Comparison of ENCODE assay signal across 8 mouse cellular contexts in the genomic region with DNA sequence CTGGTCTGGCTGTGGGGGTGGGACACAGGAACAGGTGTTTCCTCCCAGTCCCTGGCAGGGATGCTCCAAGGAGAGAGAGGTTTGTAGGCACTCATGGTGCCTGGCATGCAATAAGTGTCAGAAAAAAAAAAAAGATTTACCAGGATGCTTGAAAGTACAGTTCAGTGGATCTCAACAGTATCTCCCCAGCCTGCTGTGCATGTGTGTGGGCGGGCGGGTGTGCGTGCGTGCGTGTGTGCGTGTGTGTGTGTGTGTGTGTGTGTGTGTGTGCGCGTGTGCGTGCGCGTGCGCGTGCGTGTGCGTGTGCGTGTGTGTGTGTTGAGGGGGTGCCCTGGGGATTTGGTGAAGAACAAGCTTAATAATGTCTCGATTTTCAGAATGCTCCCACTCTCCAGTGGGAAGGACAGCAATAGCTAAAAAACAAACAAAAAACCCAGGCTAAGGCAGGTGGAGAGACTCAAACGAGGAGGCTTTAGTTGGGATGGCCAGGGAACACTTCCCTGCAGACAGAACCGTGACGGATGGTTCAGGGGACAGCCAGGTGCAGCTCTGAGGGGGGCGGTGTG. TPM values are rescaled to one million over a fixed set of nuclear protein-coding genes. Genes with fewer than 3 reads are reported as not detected.
A peak's percentile ranks its signal among the peaks of the same experiment; 100 is the strongest.
DNase-seq lines count a peak whose midpoint lies in the region; ATAC-seq lines count a peak whose summit lies in the region.

No protein-coding gene starts in this region.

- no peaks in the 10 kb centered on the region for H3K27me3 ChIP-seq in heart, embryonic 15.5 days
- H3K27me3 ChIP-seq in intestine, embryonic 15.5 days (replicated peaks): no peaks in the 10 kb centered on the region
- H3K27me3 ChIP-seq in neural tube, embryonic 14.5 days (ENCODE audit: control insufficient read depth, insufficient read depth, low read length): no peaks in the 10 kb centered on the region

- WGBS in heart, embryonic 15.5 days: 43% methylated on average over 21 of the region's 21 CpGs
- WGBS in intestine, embryonic 15.5 days: 44% methylated on average over 21 of the region's 21 CpGs
- WGBS in neural tube, embryonic 14.5 days: 53% methylated on average over 21 of the region's 21 CpGs

- no peak for ATAC-seq in heart, embryonic 15.5 days (replicated peaks; ENCODE audit: insufficient number of reproducible peaks, insufficient read depth, low FRiP score, low read depth)
- no peak for ATAC-seq in intestine, embryonic 15.5 days
- no peak for ATAC-seq in neural tube, embryonic 14.5 days (ENCODE audit: low read depth)

- peaks cover 21% of the 10 kb centered on the region for H3K4me1 ChIP-seq in heart, embryonic 15.5 days (replicated peaks)
- H3K4me1 ChIP-seq in intestine, embryonic 15.5 days (replicated peaks): peaks cover 18% of the 10 kb centered on the region
- H3K4me1 ChIP-seq in neural tube, embryonic 14.5 days (ENCODE audit: control insufficient read depth, insufficient read depth, low read length): peaks cover 10% of the 10 kb centered on the region

- H3K9me3 ChIP-seq in heart, embryonic 15.5 days (replicated peaks): no peaks in the 10 kb centered on the region
- no peaks in the 10 kb centered on the region for H3K9me3 ChIP-seq in intestine, embryonic 15.5 days
- H3K9me3 ChIP-seq in neural tube, embryonic 14.5 days (ENCODE audit: control insufficient read depth, low read length): no peaks in the 10 kb centered on the region

- no peaks in the 10 kb centered on the region for H3K36me3 ChIP-seq in heart, embryonic 15.5 days
- H3K36me3 ChIP-seq in intestine, embryonic 15.5 days: no peaks in the 10 kb centered on the region
- no peaks in the 10 kb centered on the region for H3K36me3 ChIP-seq in neural tube, embryonic 14.5 days (ENCODE audit: control insufficient read depth, insufficient read depth, low read length)

- peak overlapping the region; percentile 60 for H3K4me2 ChIP-seq in heart, embryonic 15.5 days
- peak overlapping the region; percentile 59 for H3K4me2 ChIP-seq in intestine, embryonic 15.5 days (replicated peaks)
- peak overlapping the region; percentile 41 for H3K4me2 ChIP-seq in neural tube, embryonic 14.5 days (ENCODE audit: low read depth, low read length)

- peak overlapping the region; percentile 27 for H3K4me3 ChIP-seq in heart, embryonic 15.5 days
- peak overlapping the region; percentile 19; the same call in 1 of the 2 replicates for H3K4me3 ChIP-seq in intestine, embryonic 15.5 days (replicated peaks)
- H3K4me3 ChIP-seq in neural tube, embryonic 14.5 days (ENCODE audit: low read depth, low read length): peak overlapping the region; percentile 12; the same call in 1 of the 2 replicates

- H3K27ac ChIP-seq in heart, embryonic 15.5 days: peak overlapping the region; percentile 63
- peak overlapping the region; percentile 6; the same call in 1 of the 2 replicates for H3K27ac ChIP-seq in intestine, embryonic 15.5 days
- H3K27ac ChIP-seq in neural tube, embryonic 14.5 days (ENCODE audit: low read depth, low read length): peak overlapping the region; percentile 70

- peak overlapping the region; percentile 32; the same call in 1 of the 2 replicates for H3K9ac ChIP-seq in heart, embryonic 15.5 days
- H3K9ac ChIP-seq in intestine, embryonic 15.5 days: peak overlapping the region; percentile 11; the same call in 1 of the 2 replicates
- H3K9ac ChIP-seq in neural tube, embryonic 14.5 days (replicated peaks; ENCODE audit: low read depth, low read length): peak overlapping the region; percentile 41; the same call in 1 of the 2 replicates

- no peak for DNase-seq in heart, adult 9 months (ENCODE audit: low spot score in 2 of 2)
- peak; percentile 52 for DNase-seq in CD4-positive, CD25-positive, alpha-beta regulatory T cell, adult 2 months (ENCODE audit: low read depth, low spot score)
- DNase-seq in cerebellum, postnatal 25 days: peak; percentile 66 to 75
- no peak for DNase-seq in adrenal gland, adult 18-20 months (ENCODE audit: low spot score in 2 of 2)
- DNase-seq in Muller cell, postnatal 12 days (ENCODE audit: inconsistent ontology term): no peak

RNA-seq across cellular contexts. Expression of a gene that starts 9.3 kb away (rescaled TPM):
- polyA plus RNA-seq in heart, embryonic 15.5 days (2015; fragmentation: Nextera tagmentation; extraction: Ambion mirVana): 22.7 and 33.4 TPM in 2 replicates
- polyA plus RNA-seq in intestine, embryonic 15.5 days (2015; fragmentation: Nextera tagmentation; extraction: Ambion mirVana): 35.4 and 35.7 TPM in 2 replicates
- polyA plus RNA-seq in neural tube, embryonic 14.5 days (2014; fragmentation: Nextera tagmentation; extraction: Ambion mirVana): 4.2 and 6.5 TPM in 2 replicates
- total RNA-seq in adrenal gland, adult 18-20 months (2021): 10 to 100 TPM; 29.5 to 69.3 TPM

Comparison
In these comparisons a context has a peak if more than half of its experiments do, and no peak if none do; other contexts are left out.
1. H3K27ac ChIP-seq: peak in every context shown above with its lines; median percentile 70 in neural tube, embryonic 14.5 days; 63 in heart, embryonic 15.5 days; 6 in intestine, embryonic 15.5 days.
2. DNase-seq: peak in CD4-positive, CD25-positive, alpha-beta regulatory T cell, adult 2 months (single experiment) and cerebellum, postnatal 25 days (2 of 2); none in heart, adult 9 months (0 of 2), adrenal gland, adult 18-20 months (0 of 2) and Muller cell, postnatal 12 days (single experiment).
3. Peak in every context shown above with its lines, with median percentiles within 50 percentile points of each other: H3K4me2 ChIP-seq, H3K4me3 ChIP-seq and H3K9ac ChIP-seq.